Mouse (Mus musculus): Measurements from ENCODE around the gene Ccdc96.

Ccdc96 gene

GRCm38 (mm10) chr5:36525216-36525615 lies 40.8 kb downstream of the Ccdc96 start:
- DNase-seq (ENCODE audit: low spot score in 2 of 2) = no peak

DNA sequence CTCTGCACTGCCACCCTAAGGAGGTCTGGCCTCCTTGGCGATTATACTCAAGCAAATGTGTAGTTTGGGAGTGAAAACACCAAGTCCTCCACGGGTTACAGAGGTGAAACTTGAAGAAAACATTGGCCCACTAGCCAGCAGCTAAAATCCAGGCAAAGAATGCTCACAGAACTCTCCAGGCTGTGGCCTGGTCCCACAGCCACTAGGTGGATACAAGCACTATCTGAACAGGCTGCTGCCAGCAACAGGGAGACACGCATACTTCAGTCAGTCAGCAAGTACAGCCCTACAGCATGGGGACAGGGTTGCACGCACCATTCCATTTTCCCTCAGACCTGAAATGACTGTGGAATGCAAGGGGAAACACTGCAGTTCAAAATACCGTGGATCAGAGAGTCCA lies 41.9 kb downstream of the Ccdc96 start:
- DNase-seq (ENCODE audit: low spot score in 2 of 2) = no peak

GRCm38 (mm10) chr5:36526921-36527320 lies 42.5 kb downstream of the Ccdc96 start:
- DNase-seq (ENCODE audit: low spot score in 2 of 2) = no peak

DNA sequence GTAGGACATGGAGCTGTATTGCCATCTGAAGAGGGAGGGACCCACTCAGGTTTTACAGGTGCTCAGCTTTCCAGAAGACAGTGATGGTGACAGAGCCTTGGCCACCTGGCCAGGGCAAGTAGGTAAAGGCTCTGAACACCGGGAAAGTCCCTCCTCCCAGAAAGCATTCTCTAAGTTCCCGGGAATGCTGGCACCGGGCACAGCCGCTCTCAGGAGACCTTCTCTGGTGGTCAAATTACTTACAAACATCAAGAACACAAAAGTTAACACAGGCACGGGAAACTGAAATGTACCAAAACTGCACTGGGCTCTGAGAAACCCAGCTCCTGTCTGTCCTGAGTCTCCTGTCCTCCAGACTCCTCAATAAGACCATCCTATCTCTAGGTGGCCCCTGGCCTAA lies 45.3 kb downstream of the Ccdc96 start:
- no peak for DNase-seq (ENCODE audit: low spot score in 2 of 2)

DNA sequence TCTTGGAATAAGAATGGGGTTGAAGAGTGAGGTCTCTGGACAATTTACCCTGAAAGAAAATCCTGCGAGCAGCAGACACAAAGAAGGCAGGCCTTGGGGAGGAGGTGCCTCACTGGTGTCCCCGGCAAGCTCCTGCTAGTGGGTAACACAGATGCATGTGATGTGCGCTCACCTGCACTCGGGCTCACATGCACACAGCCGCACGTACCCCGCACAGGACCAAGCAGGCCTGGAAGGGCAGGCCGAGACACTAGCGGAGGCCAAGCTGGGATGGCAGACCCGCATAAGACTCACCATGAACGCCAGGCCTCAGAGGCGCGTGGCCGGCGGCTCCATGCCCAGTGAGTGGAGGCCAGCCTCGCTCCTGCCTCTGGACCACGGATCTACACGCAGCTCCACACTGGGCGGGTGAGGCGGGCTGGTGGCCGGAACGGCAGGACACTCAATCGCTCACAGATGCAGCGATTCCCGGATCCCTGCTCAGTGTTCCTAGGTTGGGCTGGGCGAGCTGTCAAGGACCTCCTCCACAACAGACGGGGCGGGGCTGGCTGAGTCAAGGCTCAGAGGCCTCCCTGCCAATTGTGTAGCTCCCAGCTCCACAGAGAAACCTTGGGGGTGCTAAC lies 45.9 kb downstream of the Ccdc96 start:
- peak; percentile 78 to 87 for DNase-seq (ENCODE audit: low spot score in 2 of 2)

GRCm38 (mm10) chr5:36534455-36535030 lies 50.2 kb downstream of the Ccdc96 start:
- no peak for DNase-seq (ENCODE audit: low spot score in 2 of 2)

DNA sequence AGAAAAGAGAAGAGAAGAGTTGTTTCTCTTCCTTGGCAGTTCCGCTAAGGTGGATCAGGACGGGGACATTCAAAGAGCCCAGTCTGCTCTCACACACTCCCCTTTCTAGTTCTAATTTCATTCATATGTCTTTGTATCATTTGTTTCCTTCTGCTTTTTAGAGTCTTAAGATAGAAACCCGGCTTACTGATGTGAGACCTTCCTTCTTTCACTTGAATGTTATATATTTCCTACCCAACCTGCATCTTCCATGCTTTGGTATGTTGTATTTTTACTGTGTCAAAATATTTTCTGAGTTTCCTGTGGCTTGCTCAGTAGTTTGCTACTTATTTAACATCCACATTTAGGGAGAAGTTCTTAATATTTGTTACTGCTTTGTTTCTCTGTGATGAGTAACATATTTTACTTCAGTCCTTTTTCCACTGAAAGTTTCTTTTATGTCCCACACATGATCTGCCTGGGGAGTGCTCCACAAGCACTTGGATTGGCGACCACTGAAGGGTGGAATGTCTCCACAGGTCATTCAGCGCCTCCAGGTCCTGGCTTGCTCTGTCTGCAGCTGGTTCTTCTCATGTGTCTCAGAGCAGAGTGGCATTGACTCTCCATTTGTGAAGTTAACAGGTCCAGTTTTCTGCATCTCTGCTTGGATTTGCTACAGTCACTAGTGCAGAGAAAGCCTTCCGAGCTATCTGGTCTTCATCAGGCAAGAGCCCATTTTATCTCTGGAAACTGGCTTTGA lies 51.2 kb downstream of the Ccdc96 start:
- no peak for DNase-seq (ENCODE audit: low spot score in 2 of 2)

DNA sequence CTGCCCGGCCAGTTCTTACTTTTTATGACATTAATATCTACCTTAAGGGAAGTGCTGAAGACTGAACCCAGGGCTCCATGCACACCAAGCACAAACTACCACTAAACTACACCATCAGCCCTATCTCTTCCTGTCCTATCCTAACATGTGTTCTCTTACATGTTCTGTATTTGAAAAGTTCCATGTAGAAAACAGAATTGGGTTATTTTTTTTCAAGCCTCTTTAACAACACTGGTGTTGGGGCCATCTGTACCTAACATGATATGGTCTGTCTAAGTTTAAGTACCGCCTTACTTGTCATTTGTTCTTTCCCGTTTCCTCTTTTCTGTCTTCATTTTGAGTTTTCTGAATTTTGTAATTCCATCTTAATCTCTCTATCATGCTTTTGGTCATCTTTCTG lies 52.0 kb downstream of the Ccdc96 start:
- no peak for DNase-seq (ENCODE audit: low spot score in 2 of 2)

Measured in cerebellum, postnatal 4 days (tissue).